Mouse (Mus musculus): ENCODE measurements around the gene Tlr2.

GRCm38 (mm10) chr3:83885163-83885562, 43.6 kb upstream of the Tlr2 start:
- TF ChIP-seq CTCF (IDR thresholded peaks at IDR 0.05; ENCODE audit: control insufficient read depth, insufficient read depth, low read length) (no peak), POLR2A (IDR thresholded peaks at IDR 0.05; ENCODE audit: borderline replicate concordance, control insufficient read depth, low read depth, low read length) (no peak)

Measured in bone marrow, adult 2 months (tissue).